Mouse (Mus musculus) forebrain, embryonic 14.5 days (tissue): ENCODE measurements around the gene Glp2r. TPM values are rescaled to one million over a fixed set of nuclear protein-coding genes. Genes with fewer than 3 reads are reported as not detected.

Experiments used
- ATAC-seq: fragments of 200-750 bp; cut with Nextera tagmentation; 2 replicates; pipeline ENCODE4 v1.8.0; 2017; ENCODE audit warnings: mild to moderate bottlenecking, moderate library complexity
- DNase-seq: peaks from one replicate; pipeline ENCODE4 v3.0.0-alpha.2; 2015; ENCODE audit warnings: low spot score
- H3K27ac ChIP-seq: fragments of 300-500 bp; sonication (generic); 2 replicates; pipeline ENCODE4 v1.5.1; 2014; ENCODE audit warnings: low read depth, mild to moderate bottlenecking, control low read depth, low read length, moderate library complexity
- H3K27me3 ChIP-seq: fragments of 300-500 bp; sonication (generic); replicated peaks from 2 replicates; pipeline ENCODE4 v1.6.1; 2014; ENCODE audit warnings: low read length, control low read depth, mixed read lengths; ENCODE audit not compliant: control insufficient read depth, insufficient read depth
- H3K36me3 ChIP-seq: fragments of 300-500 bp; sonication (generic); 2 replicates; pipeline ENCODE4 v1.6.1; 2014; ENCODE audit warnings: low read length, control low read depth; ENCODE audit not compliant: control insufficient read depth, insufficient read depth
- H3K4me1 ChIP-seq: fragments of 300-500 bp; sonication (generic); 2 replicates; pipeline ENCODE4 v1.6.1; 2014; ENCODE audit warnings: antibody characterized with exemption, low read length, control low read depth; ENCODE audit not compliant: control insufficient read depth, insufficient read depth
- H3K4me2 ChIP-seq: fragments of 300-500 bp; sonication (generic); 2 replicates; pipeline ENCODE4 v1.6.1; 2014; ENCODE audit warnings: mild to moderate bottlenecking, control low read depth, low read length
- H3K4me3 ChIP-seq: fragments of 300-500 bp; sonication (generic); 2 replicates; pipeline ENCODE4 v1.5.1; 2014; ENCODE audit warnings: low read depth, low read length, control low read depth
- H3K9ac ChIP-seq: fragments of 300-500 bp; sonication (generic); 2 replicates; pipeline ENCODE4 v1.6.1; 2014; ENCODE audit warnings: mild to moderate bottlenecking, low read length, control low read depth, moderate library complexity
- H3K9me3 ChIP-seq: fragments of 300-500 bp; sonication (generic); replicated peaks from 2 replicates; pipeline ENCODE4 v1.6.1; 2016; ENCODE audit warnings: low read length, control low read depth, mixed read lengths; ENCODE audit not compliant: control insufficient read depth
- WGBS: fragments of 180-500 bp; shearing (Covaris S2); extraction: QIAGEN DNeasy Blood & Tissue Kit; methylation state at CpG from one replicate; pipeline ENCODE4 v1.1.7; 2014; 5-methylcytosine and 5-hydroxymethylcytosine counted together
- polyA plus RNA-seq: library from polyadenylated mRNA; unstranded; fragments of >200 nt; fragmentation: Nextera tagmentation; extraction: Ambion mirVana; gene quantifications from 2 replicates; pipeline ENCODE4 v1.2.1, GENCODE M21; 2014

Gene Glp2r
- 0.04 and 0.05 TPM in 2 replicates for polyA plus RNA-seq

DNA sequence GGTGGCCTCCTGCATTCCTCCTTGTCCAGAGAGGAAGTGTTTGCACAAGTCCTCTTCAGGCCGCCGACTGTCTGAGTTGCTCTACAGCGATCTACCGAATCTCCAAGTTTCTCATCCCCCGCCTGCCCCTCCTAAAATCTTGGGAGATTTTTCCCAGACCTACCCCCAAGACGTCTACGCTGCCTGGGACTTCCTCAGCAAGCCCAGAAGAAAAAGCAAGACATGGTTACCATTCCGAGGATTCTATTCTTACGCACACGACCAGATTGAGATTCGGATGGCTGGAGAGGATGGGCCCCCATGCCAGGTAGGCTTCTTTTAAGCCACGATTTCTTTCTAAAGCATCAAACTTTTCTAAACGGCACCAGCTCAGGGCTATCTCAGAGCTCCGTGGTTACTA is at the start of gene Glp2r:
TSS of gene Glp2r (minus strand) at position 101 of the 400 bp plus-strand sequence.
- no peak within 1 kb of the TSS for H3K9ac ChIP-seq
- ATAC-seq, result no peak
- no peaks in the 10 kb centered on the region for H3K4me1 ChIP-seq
- no peaks in the 10 kb centered on the region for H3K36me3 ChIP-seq
- H3K4me2 ChIP-seq, result no peak within 1 kb of the TSS
- no peaks in the 10 kb centered on the region for H3K9me3 ChIP-seq
- 89% methylated on average over 14 of the region's 14 CpGs for WGBS
- no peaks in the 10 kb centered on the region for H3K27me3 ChIP-seq
- DNase-seq, result no peak
- no peak within 1 kb of the TSS for H3K27ac ChIP-seq
- no peak within 1 kb of the TSS for H3K4me3 ChIP-seq

DNA sequence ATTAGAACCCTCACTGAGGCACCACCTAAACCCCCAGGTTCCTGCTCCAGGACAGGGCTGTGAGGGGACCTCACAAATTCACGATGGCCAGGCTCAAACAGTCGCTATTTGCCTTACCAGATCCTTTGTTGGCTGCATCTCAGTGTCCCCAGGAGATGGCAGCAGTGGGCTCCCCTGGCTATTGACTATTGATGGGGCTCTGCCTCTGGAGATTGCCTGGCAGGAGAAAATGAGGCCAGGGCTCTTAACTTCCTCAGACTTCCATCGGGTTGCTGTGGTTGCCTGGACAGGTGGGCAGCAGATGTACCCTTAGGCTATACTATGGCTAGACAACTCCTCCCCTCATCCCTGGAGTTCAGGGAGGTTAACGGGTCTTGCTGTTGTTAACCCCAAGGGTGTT is 49.3 kb upstream of the Glp2r start:
- Histone ChIP-seq H3K4me2 (no peak overlapping the region), H3K4me3 (no peak overlapping the region), H3K27me3 (no peaks in the 10 kb centered on the region), H3K36me3 (no peaks in the 10 kb centered on the region), H3K9me3 (no peaks in the 10 kb centered on the region), H3K9ac (no peak overlapping the region), H3K27ac (no peak overlapping the region), H3K4me1 (no peaks in the 10 kb centered on the region)
- peak; percentile 44; the same call in 1 of the 2 replicates for ATAC-seq
- WGBS, result 25% methylated on average over 4 of the region's 4 CpGs
- DNase-seq, result peak; percentile 56

DNA sequence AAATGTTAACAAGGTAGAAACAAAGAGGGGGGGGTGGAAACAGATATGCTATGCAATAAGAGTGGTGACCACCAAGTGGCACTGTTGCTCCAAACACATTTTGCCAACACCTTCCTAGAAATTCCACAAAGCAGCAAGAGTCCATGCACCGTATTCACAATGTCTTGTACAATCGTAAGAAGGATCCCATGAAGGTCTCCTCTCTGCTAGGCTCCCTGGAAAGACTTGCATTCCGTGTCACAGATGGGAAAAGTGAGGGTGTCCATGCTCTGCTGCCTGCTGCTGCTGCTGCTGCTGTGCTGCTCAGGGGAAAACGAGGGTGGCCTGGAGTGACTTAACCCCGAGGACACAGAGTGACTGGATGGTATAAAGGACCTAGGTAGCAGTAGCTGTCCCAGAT is 48.7 kb upstream of the Glp2r start:
- Histone ChIP-seq H3K9ac (no peak overlapping the region), H3K36me3 (no peaks in the 10 kb centered on the region), H3K4me3 (no peak overlapping the region), H3K9me3 (no peaks in the 10 kb centered on the region), H3K4me1 (no peaks in the 10 kb centered on the region), H3K27ac (no peak overlapping the region), H3K27me3 (no peaks in the 10 kb centered on the region), H3K4me2 (peak overlapping the region; percentile 20; the same call in 1 of the 2 replicates)
- peak; percentile 78 for DNase-seq
- no peak; the same call in 1 of the 2 replicates for ATAC-seq
- 14% methylated on average over 5 of the region's 5 CpGs for WGBS

DNA sequence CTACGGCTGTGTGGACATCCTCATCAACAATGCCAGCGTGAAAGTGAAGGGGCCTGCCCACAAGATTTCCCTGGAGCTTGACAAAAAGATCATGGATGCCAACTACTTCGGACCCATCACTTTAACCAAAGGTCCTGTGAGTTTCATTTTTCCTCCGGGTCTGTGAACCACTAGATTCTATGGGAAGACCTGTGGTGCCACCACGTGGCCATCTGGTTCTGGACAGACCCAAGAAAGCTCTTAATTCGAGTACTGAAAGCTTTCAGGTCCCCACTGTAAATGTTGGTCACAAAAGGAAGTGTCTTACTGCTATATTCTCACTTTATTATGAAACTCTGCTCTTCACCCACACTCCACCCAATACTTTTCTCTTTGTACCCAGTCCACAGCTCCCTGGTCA is 40.6 kb upstream of the Glp2r start:
- WGBS, result 85% methylated on average over 6 of the region's 6 CpGs
- Histone ChIP-seq H3K9ac (no peak overlapping the region), H3K4me1 (no peaks in the 10 kb centered on the region), H3K9me3 (no peaks in the 10 kb centered on the region), H3K27ac (no peak overlapping the region), H3K4me2 (no peak overlapping the region), H3K36me3 (no peaks in the 10 kb centered on the region), H3K4me3 (no peak overlapping the region), H3K27me3 (no peaks in the 10 kb centered on the region)
- ATAC-seq, result no peak
- no peak for DNase-seq

DNA sequence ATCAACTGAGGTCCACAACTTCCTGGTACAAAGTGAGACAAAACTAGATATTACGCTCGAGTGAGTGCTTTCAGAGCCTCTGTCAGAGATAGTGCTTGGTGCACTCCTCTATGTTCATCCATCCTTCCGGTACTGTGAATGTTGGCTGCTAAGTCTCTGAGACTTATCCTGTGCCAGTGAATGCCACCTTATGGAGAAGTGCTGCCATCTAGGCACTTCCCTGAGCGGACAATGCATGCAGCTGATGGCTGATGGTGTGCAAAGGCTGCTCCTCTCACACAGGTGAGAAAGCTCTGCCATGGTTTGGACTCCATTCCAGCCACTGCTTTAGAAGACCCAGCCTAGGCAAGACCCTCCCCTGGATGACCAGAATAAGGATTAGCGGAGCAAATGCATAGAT is 37.1 kb upstream of the Glp2r start:
- no peak overlapping the region for H3K27ac ChIP-seq
- no peak overlapping the region for H3K4me2 ChIP-seq
- H3K9ac ChIP-seq, result no peak overlapping the region
- no peak for DNase-seq
- no peaks in the 10 kb centered on the region for H3K27me3 ChIP-seq
- H3K36me3 ChIP-seq, result no peaks in the 10 kb centered on the region
- 73% methylated on average over 5 of the region's 5 CpGs for WGBS
- no peak for ATAC-seq
- H3K9me3 ChIP-seq, result no peaks in the 10 kb centered on the region
- H3K4me1 ChIP-seq, result no peaks in the 10 kb centered on the region
- H3K4me3 ChIP-seq, result no peak overlapping the region

DNA sequence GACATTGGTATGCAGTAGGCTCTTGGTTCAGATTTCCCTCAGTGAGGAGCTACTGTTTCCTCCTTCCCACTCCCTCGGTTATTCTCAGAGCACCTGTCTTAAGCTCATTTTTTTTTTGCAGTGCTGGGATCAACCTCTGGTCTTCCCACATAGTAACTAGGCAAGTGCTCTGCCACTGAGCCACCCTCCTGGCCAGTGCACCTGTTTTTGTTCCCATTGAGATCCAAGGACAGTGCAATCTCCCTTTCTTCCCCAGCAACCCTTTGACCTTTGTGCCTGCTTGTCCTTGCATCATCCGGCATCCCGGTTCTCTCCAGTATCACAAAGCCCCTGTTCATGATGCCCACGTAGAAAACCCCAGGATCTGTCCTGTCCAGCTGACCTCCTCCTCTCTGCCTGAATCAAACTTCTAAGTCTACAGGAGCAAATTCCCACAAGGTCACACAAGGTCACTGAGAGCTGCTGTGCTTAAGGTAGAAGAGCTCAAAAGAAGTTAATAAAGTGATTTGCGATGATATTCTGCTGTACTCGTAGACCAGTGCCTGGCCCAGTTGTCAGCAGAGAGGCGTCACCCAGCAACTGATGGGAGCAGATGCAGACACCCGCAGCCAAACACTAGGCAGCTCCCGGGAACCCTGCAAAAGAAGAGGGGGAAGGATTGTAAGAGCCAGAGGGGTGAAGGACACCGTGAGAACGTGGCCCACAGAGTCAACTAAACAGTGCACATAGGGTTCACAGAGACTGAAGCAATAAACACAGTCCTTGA is 36.1 kb upstream of the Glp2r start:
- no peaks in the 10 kb centered on the region for H3K36me3 ChIP-seq
- no peak overlapping the region for H3K4me3 ChIP-seq
- DNase-seq (no peak), ATAC-seq (no peak)
- 88% methylated on average over 11 of the region's 11 CpGs for WGBS
- H3K27me3 ChIP-seq, result no peaks in the 10 kb centered on the region
- no peaks in the 10 kb centered on the region for H3K9me3 ChIP-seq
- H3K9ac ChIP-seq, result no peak overlapping the region
- no peak overlapping the region for H3K27ac ChIP-seq
- no peak overlapping the region for H3K4me2 ChIP-seq
- no peaks in the 10 kb centered on the region for H3K4me1 ChIP-seq

DNA sequence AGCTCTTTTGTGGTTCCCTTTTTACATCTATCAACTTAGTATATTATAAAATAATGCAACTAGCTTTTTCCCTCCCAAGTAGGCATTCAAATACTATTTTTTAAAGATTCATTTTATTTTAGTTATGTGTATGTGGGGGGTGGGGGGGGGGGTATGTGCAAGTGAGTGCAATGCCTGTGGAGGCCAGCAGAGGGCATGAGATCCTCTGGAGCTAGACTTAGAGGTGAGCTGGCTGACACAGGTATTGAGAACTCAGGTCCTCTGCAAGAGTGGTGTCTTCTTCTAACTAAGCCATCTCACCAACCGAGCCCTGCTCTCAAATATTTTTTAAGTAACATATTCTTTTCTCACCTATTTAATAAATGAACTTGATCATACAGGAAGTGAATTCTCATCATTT is 34.6 kb upstream of the Glp2r start:
- ATAC-seq (no peak), DNase-seq (no peak)
- Histone ChIP-seq H3K4me3 (no peak overlapping the region), H3K27me3 (no peaks in the 10 kb centered on the region), H3K4me2 (no peak overlapping the region), H3K27ac (no peak overlapping the region), H3K9me3 (no peaks in the 10 kb centered on the region), H3K36me3 (no peaks in the 10 kb centered on the region), H3K9ac (no peak overlapping the region), H3K4me1 (no peaks in the 10 kb centered on the region)
- WGBS, result 91% methylated on average over 1 of the region's 1 CpGs

DNA sequence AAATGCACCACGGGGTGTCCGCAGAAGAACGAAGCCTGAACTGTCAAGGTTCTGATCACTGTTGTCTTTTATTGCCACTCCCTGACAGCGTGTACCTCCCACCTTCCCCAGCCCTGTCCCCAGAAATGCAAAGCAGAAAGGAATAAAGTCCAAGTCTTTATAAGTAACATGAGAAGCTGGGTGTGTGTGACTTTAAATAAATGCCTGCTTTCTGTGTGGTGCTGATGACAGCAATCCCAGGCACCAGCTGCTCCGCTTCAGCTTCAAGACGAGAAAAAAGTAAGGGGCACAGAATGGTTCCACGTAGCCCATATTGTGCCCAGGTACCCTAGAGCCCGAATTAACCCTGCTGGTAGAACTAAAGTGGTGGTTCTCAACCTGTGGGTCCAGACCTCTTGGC is 30.2 kb upstream of the Glp2r start:
- H3K36me3 ChIP-seq, result no peaks in the 10 kb centered on the region
- H3K27me3 ChIP-seq, result no peaks in the 10 kb centered on the region
- WGBS, result 86% methylated on average over 8 of the region's 8 CpGs
- H3K9me3 ChIP-seq, result no peaks in the 10 kb centered on the region
- H3K27ac ChIP-seq, result no peak overlapping the region
- ATAC-seq, result no peak
- no peak overlapping the region for H3K9ac ChIP-seq
- no peak overlapping the region for H3K4me2 ChIP-seq
- no peaks in the 10 kb centered on the region for H3K4me1 ChIP-seq
- no peak overlapping the region for H3K4me3 ChIP-seq
- DNase-seq, result no peak

DNA sequence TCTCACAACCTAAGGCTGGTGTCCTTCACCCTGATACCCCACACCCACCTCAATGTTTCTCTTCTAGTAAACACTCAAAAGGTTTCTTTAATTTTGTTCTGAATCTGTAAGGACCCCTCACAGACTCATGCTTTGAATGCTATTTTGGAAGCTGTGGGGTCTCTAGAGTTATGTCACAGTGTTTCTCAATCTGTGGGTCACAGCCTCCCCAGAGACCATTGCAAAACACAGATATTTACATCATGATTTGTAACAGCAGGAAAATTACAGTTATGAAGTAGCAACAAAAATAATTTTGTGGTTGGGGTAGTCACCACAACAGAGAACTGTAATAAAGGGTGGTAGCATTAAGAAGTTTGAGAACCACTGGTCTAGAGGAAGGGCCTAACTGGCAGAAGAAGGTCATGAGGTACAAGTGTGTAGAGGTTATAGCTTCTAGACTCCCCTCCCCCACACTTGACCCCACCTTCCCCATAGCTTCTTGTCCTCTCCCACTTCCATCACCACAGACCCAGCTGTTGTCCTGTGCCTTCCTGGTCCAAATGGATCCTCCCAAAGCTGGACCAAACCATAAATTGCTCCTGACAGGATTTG is 29.3 kb upstream of the Glp2r start:
- Histone ChIP-seq H3K9me3 (no peaks in the 10 kb centered on the region), H3K27ac (no peak overlapping the region), H3K4me3 (no peak overlapping the region), H3K9ac (no peak overlapping the region), H3K4me1 (no peaks in the 10 kb centered on the region), H3K4me2 (no peak overlapping the region), H3K36me3 (no peaks in the 10 kb centered on the region), H3K27me3 (no peaks in the 10 kb centered on the region)
- ATAC-seq (no peak), DNase-seq (no peak)
